Mouse (Mus musculus) gastrocnemius, postnatal 25 days (tissue): Measurements from ENCODE around the gene Jup. TPM values are rescaled to one million over a fixed set of nuclear protein-coding genes. Genes with fewer than 3 reads are reported as not detected.
"Not testable (repeated sequence)": the region's sequence is repeated elsewhere in the genome, so short reads cannot be mapped to it uniquely, and the experiment has no call there.

Experiments used
- DNase-seq: peaks from one replicate; pipeline ENCODE4 v3.0.0; 2022
- total RNA-seq, 2 experiments: library from RNA; stranded (reverse); gene quantifications; 1 replicate in 1 of 2; 2 replicates in 1 of 2; pipeline ENCODE4 v1.2.3; 2021

Jup gene
- total RNA-seq, 2 experiments from 2014 or later, result 72.0 to 79.8 TPM

DNA sequence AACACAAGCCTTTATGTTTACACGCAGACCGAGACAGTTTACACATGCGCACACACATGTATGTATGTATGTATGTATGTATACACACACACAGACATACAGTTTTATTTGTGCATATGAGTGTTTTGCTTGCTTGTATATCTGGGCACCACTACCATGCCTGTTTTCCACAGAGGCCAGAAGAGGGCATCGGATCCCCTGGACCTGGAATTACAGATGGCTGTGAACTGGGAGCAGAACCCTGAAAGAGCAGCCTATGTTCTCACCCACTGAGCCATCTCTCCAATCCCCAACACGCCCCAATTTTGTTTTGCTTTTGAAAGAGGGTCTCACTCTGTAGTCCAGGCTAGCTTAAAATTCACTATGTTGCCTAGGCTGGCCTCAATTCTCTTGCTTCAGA is 40.2 kb downstream of the Jup start:
- no peak for DNase-seq

- DNase-seq, result no peak
Observed at GRCm38 (mm10) chr11:100356819-100357211, 40.7 kb downstream of the Jup start.

- peak; percentile 41 for DNase-seq
Observed at GRCm38 (mm10) chr11:100355972-100356818, 41.4 kb downstream of the Jup start, which contains the start of gene Hap1. Hap1 (minus strand) TSS chr11:100356128.

DNA sequence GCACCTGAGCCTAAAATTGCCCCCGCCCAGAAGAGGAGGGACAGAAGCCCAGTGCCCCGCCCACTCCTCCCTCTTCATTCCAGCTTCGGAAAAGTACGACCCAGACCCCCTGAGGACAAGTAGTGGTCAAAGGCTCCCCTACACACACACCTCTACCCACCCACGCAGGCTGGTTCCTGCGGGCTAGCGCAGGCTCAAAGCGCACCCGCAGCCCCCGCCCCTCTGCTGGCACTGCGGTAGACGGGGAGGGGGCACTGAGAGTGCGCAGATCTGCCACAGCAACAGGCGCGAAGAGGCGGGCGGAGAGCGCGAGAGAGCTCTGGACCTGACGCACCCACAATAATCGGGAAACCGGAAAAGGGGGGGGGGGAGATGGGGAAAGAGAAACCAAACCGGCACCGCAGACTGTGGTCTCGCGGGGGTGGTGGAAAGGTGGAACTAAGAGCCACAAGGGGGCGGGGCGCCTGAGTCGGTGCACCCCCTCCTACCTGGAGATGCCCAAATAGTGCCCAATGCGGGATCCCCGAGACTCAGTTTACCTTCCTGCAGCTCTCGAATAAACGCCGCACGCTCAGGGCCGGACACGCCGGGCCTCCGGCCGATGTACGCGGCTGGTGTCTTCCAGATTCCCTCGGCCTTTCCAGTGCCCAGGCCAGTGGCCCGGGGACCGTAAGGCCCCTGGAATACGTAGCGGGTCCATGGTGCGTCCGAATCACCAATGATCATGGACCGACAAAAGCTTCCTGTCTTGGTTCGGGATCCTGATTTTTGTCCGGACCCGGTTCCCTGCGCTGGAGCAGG is 42.2 kb downstream of the Jup start:
- no peak for DNase-seq

GRCm38 (mm10) chr11:100352076-100352857 is 45.3 kb downstream of the Jup start:
- no peak for DNase-seq

- no peak for DNase-seq
Observed at GRCm38 (mm10) chr11:100344269-100344668, 53.3 kb downstream of the Jup start.

DNA sequence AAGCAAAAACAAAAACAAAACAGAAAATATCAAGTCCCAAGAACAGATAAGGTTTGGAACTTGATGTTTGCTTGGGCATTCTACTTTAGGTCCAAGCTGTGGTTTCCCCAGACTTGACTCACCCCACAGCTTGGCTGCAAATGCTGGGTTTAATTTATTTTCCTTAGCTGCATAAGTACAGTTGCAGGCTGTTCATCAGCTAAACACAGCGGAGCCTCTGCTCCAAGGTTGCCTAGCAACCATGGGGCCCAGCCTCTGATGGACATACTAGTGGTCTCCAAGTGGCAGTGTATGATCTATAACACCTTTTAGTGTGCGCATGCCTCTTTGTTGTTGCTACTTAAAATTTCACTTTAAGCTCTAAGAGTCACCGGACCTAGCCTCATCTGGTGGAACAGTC is 61.8 kb downstream of the Jup start:
- no peak for DNase-seq

- DNase-seq, result no peak
Observed at GRCm38 (mm10) chr11:100333944-100334457, 63.6 kb downstream of the Jup start, which contains the start of gene Gast. Gast (plus strand) TSS chr11:100334407.

- no peak for DNase-seq
Observed at GRCm38 (mm10) chr11:100332766-100333515, 64.6 kb downstream of the Jup start.

GRCm38 (mm10) chr11:100330816-100331375 is 66.7 kb downstream of the Jup start:
- DNase-seq, result not testable (repeated sequence)

- no peak for DNase-seq
Observed at GRCm38 (mm10) chr11:100330235-100330634, 67.3 kb downstream of the Jup start.

DNA sequence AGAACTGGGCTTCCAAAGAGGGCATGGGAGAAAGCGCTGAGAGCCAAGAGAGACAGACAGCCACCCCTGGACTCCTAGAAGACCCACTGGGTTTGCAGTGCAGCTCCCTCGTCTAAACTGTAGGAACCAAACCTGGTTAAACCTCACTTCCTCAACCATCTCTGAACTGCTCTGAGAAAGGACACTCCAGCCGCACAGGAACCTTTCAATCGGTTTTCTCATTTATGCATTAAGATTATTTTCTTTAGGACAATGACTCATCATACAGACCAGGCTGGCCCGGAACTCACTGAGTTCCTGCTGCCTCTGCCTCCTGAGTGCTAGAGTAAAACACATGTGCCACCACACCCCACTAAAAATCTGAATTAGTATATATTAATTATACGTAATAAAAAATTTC is 69.8 kb downstream of the Jup start:
- DNase-seq, result no peak

DNA sequence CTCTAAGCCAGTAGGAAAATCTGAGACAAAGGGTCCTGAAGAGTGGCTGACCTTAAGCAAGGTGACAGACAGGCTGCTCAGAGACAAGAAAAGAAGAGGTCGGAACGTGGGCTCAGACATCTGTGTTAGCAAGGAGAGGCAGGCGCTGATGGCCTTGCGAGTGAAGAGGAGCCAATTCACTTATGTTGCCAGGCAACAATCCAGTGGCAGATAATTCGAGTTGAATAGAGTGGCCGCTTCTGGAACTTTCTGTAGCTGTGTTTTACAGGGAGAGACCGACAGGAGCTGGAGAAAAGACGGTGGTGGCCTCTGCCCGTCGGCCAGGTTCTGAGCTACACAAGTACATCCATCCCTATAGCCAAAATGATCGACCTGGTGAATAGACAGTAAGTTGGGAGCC is 70.2 kb downstream of the Jup start:
- no peak for DNase-seq

DNA sequence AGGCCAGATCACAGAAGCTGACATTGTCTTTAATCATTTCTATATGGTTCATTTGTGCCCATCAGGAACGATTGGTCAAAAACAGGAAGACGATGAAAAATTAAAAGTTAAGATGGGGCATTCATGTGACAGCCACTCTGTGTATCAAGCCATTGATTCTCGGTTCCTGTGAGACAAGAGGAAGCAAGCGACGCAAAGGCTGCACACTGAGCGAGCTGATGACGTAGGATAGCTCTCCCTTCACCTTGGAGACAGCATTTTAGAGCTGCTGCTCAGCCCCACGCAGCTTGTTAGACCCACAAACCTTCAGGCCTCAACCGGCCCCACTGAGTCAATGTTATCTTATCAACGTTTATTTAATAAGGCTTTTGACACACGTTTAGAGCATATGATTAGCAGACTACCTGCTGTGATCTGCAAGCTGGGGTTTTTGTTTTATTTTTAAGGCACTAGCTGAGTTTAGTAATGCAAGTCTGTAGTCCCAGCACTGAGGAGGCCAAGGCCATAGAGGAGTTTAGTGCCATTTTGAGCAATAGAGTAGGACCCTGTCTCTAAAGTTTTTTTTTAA is 72.4 kb downstream of the Jup start:
- DNase-seq, result no peak

DNA sequence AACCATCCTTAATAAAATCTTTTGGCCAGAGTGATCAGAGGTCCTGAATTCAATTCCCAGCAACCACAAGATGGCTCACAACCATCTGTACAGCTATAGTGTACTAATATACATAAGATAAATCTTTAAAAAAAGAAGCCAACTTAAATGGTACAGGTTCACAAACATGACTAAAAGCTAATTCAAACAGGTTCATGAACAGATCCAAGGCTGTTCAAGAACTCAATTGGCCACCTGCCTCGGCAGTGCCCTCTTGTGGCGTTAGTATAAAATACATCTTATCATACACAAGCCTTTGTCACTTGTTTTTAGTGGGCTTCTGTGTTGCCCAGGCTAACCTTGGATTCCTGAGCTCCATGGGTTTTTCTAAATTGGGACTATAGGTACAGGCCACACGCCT is 74.0 kb downstream of the Jup start:
- no peak for DNase-seq

GRCm38 (mm10) chr11:100322591-100323258 is 74.8 kb downstream of the Jup start:
- no peak for DNase-seq

GRCm38 (mm10) chr11:100321479-100322305 is 75.9 kb downstream of the Jup start:
- not testable (repeated sequence) for DNase-seq

- DNase-seq, result not testable (repeated sequence)
Observed at GRCm38 (mm10) chr11:100320701-100321410, 76.7 kb downstream of the Jup start.
